Mouse (Mus musculus) T-helper 2 cell (primary cell): ENCODE measurements around the gene Frmd4a.

Experiments
- in situ Hi-C: fragments of 300-600 bp; cut with MboI, MseI; formaldehyde crosslinking; loops from one replicate; pipeline ENCODE4 v1.15.1; 2025; ENCODE audit warnings: high pct_unique_total_duplicates

Gene Frmd4a

DNA sequence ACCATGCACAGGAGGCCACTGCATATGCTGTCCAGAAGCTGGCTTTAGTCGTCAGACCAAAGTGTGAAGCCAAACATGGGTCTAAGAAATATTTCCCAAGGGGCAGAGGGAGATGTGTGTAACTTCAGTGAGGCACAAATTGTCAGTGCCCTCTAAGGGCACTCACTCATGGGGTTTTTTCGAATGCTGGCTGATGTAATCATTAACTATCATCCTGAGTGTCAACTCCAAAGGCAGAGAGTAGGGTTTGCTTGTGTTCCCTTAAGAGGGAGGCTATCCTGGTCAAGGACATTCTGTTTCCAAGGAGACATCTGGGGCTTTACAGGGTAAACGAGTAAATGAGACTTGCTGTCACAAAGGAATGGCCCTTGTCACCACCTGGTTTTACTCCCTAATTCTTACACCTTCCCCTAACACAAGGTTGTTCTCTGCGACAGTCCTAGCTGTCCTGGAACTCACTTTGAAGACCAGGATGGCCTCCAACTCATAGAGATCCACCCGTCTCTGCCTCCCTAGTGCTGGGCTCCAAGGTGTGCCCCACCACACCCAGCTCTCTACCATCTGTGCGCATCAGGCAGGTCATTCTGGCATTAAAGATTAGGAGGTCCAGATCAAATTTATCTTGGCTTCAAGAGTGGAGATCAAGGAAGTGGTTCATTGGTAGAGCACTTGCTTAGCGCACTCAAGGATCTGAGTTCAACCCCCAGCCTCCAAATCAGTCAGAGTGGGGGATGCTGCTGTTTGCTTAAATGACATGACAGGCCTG is 555.2 kb downstream of the Frmd4a start:
- in situ Hi-C loops = no loop called here

DNA sequence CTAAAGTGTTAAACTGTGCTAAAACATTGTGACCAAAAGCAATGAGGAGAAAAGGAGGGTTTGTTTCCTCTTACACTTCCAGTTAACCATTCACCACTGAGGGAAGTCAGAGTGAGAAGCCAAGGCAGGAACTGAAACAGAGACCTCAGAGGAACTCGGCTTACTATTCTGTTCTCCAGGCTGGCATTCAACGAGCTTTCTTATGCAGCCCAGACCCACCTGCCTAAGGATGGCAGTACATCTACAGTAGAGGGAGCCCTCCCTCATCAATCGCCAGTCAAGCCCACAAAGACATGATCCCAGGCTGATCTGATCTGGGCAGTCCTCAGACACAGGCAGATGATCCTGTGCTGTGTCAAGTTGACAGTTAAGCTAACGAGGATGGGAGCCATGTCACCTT is 555.9 kb downstream of the Frmd4a start:
- in situ Hi-C loops = no loop called here

DNA sequence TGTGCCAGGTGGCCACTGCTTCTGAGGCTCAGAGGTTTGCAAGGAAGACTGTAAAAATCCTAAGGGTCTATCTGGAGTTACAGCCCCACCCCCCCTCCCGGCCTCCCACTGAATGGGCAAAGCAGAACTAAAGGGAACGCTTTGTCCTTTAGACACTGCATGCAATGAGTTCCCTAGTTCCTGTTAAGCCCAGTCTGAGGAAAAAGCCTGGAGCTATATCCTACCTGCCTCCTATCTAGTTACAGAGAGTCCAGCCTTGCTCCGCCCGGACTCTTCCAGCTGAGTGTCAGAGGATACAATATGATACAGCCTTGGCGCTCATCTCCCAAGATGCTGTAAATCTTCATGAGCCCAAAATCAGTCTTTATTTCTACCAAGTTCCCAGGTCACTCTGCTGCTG is 556.7 kb downstream of the Frmd4a start:
- in situ Hi-C loops = no loop called here

DNA sequence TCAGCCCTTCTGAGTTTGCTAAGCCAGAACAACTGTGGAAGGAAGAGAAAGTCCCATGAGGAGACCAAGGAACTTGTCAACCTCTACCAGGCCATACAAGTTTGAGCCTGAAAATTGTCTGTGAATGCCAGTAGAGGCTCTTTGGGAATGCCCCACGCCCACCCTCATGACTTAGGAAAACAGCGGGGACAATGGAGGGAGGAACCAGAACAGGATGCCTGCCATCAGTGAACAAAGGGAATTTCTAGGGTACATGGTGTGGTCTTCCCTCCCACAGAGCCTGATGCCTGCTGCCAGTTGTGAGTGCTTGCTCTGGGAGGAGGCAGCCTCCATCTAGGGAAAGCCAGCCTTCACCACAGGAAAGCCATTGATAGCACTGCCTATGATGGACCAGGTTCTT is 557.6 kb downstream of the Frmd4a start:
- in situ Hi-C loops = no loop called here

GRCm38 (mm10) chr2:4575975-4576374 is 558.5 kb downstream of the Frmd4a start:
- in situ Hi-C loops = no loop called here

GRCm38 (mm10) chr2:4578291-4578690 is 560.8 kb downstream of the Frmd4a start:
- in situ Hi-C loops = no loop called here

DNA sequence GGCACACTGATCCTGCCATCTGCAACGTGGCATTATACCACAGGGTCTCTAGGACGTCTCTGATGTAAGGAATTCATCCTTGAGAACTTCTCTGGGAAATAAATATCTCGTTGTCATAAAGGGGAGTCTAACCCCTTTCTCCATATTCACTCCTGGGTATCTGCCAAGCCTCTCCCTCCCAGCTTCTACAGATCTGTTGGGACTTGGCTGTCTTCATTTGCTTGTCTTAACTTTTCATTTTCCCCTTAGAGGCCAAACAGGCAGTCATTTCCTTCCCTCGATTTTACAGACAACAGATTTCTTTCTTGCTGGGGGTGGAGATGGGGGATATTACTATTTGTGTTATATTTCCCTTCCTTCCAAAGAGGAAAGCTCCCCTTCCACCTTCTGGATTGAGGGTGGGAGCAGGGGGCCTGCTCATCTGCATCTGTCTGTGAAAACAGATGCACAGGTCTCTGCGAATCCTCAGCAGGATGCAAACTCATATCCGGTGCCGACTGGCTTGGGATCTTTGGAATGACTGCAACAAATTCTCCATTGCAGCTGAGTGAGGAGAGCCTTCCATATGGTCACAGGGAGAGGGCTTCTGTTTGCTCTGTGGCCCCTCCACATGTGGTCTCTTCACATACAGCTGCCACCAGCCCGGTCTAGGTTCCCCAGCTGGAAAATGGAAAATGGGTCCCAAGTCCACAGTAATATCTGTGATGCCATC is 562.0 kb downstream of the Frmd4a start:
- in situ Hi-C loops = no loop called here

- in situ Hi-C loops = no loop called here
Observed at GRCm38 (mm10) chr2:4580666-4581065, 563.1 kb downstream of the Frmd4a start.

DNA sequence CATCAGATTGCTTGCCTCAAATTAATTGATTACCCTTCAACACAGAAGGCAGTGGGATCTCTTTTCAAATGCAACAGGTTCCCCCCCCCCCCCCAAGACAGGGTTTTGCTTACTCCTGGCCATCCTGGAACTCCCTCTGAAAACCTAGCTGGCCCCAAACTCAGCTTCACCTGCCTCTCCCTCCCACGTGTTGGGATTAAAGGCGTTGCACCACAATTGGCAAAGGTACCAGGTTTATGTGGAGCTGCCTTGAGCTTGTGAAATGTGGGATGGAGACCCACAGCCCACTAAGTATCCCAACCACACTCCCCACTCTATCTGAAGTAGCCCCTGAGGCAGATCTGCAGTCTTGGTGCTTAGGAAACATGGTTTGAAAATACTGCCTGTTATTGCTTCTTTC is 565.4 kb downstream of the Frmd4a start:
- in situ Hi-C loops = no loop called here

DNA sequence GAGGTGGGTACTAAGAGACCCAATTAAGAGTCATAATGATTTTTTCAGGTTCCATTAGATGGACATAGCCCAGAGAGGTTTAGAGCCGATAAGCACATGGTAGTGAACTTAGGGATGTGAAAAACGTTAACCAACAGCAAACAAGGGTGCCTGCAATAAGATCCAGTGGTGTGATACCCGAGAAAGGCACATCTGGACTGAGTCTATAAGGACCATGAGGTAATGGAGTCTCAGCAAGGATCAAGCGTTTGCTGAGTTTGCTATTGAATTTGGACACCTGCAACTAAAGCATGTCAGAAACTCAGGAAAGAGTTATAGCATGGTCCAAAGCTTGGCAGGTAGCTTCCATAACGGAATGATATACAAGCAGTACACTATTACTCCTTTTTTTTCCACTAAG is 566.7 kb downstream of the Frmd4a start:
- in situ Hi-C loops = no loop called here

DNA sequence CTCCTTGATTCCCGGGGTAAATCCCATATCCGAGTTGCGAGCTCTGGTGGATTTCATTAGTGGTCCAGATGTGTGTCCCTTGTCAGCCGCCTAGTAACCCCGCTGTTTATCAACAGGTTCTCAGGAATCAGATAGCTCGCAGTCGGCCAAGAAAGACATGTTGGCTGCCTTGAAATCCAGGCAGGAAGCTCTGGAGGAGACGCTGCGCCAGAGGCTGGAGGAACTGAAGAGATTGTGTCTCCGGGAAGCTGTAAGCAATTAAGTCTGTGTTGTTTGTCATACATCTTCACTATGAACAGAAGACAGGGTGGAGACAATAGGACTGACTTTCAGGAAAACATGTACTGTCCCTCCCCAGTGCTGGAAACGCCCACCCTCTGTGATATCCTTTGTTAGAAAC is 568.7 kb downstream of the Frmd4a start:
- in situ Hi-C loops = no loop called here

DNA sequence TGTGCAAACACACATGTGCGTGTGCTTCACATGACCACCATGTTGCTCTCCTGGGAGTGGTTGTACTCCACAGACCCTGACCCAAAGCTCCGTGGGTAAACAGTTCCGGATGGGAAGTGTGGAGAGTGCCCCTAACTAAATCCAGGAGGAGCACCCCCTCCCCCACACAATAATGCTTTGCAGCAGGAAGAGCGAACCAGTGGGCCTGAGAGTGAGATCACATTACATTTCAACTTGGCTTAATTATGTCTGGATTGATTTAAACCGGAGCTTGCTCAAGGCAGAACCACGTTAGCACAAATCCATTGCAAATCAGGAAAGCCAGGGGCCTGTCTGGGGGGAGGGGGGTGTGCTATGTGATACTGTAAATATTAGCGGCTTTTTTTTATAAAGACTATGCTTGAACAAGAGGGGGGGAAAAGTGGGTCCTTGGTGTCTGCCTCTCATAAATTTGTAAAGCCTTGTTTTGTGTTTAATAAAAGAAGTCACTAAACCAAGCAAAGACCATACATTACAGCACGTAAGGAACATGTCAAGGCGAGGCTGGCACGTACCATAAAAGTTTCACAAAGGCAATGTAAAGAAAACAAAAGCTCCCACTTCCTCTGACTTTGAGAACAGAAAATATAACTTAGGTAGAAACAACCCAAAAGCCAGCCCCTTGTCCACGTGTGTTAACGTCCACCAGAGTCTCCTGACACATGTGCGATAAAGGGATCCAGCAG is 570.3 kb downstream of the Frmd4a start:
- in situ Hi-C loops = no loop called here

GRCm38 (mm10) chr2:4591647-4592046 is 574.1 kb downstream of the Frmd4a start:
- in situ Hi-C loops = loop anchor here (5.0 kb wide), 1 partner anchor 94 kb away; no protein-coding TSS in a partner anchor

- in situ Hi-C loops = loop anchor here (5.0 kb wide), 1 partner anchor 95 kb away; no protein-coding TSS in a partner anchor
Observed at GRCm38 (mm10) chr2:4592666-4593065, 575.1 kb downstream of the Frmd4a start.

- in situ Hi-C loops = loop anchor here (5.0 kb wide), 1 partner anchor 96 kb away; no protein-coding TSS in a partner anchor
Observed at GRCm38 (mm10) chr2:4593433-4593832, 575.9 kb downstream of the Frmd4a start.

DNA sequence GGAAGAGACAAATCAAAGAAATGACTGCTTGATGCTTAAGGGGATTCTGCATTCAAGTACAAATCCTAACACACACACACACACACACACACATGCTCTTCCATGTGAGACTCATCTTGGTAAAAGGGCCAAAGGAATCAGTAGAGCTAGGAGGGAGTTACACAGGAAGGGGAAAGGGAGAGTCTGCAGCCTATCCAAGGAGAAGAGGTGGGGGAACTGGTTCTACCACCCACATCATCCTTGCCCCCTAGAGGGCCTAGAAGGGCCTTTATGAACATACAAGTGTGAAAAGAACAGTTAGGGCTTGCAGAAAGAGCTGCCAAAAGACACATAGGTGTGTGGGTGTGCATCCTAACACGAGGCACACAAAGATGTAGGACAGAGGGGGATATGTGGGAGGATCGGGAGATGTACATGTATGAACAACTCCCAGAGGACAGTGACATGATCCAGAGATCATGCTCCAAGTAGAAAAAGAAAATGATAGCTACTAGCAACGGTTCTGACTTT is 576.4 kb downstream of the Frmd4a start:
- in situ Hi-C loops = loop anchor here (5.0 kb wide), 1 partner anchor 97 kb away; no protein-coding TSS in a partner anchor

- in situ Hi-C loops = no loop called here
Observed at GRCm38 (mm10) chr2:4596992-4597391, 579.5 kb downstream of the Frmd4a start.

GRCm38 (mm10) chr2:4601034-4601890 is 583.7 kb downstream of the Frmd4a start:
- in situ Hi-C loops = no loop called here

DNA sequence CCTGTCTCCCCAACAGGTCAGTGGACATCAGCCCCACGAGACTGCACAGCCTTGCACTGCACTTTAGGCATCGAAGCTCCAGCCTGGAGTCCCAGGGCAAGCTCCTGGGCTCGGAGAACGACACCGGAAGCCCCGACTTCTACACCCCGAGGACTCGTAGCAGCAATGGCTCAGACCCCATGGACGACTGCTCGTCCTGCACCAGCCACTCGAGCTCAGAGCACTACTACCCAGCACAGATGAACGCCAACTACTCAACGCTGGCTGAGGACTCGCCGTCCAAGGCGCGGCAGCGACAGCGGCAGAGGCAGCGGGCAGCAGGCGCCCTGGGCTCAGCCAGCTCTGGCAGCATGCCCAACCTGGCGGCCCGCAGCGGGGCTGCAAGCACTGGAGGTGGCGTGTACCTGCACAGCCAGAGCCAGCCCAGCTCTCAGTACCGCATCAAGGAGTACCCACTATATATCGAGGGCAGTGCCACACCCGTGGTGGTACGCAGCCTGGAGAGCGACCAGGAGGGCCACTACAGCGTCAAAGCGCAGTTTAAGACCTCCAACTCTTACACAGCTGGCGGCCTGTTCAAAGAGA is 585.9 kb downstream of the Frmd4a start:
- in situ Hi-C loops = no loop called here

- in situ Hi-C loops = no loop called here
Observed at GRCm38 (mm10) chr2:4606559-4606958, 589.0 kb downstream of the Frmd4a start.

DNA sequence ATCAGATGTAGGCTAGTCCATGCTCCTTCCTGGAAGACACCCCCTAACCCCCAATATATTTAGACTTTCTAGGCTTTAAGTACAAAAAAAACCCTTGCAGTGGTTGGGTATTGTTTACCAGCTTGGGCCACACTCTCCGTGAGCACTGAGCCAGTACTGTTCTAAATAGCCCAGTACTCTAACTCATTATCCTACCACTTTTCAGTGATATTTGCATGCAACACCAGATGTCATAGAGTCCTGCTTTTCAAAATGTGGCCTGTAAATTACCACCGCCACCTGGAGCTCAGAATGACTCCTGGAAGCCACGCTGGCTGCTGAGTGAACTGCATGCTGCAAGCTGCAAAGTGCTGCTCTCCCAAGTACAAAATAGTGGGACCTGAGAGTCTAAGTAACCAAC is 590.7 kb downstream of the Frmd4a start:
- in situ Hi-C loops = no loop called here
